Mouse (Mus musculus): ENCODE measurements around the gene Sms.
A peak's percentile ranks its signal among the peaks of the same experiment; 100 is the strongest.

- no peak for TF ChIP-seq CTCF (IDR thresholded peaks at IDR 0.05; ENCODE audit: control insufficient read depth, insufficient read depth, insufficient replicate concordance, low read depth, low read length)
- TF ChIP-seq POLR2A (IDR thresholded peaks at IDR 0.05; ENCODE audit: control insufficient read depth, low read depth, low read length), result peak; percentile 36; the same call in 1 of the 2 replicates
Measured at GRCm38 (mm10) chrX:157491944-157492726, at the start of gene Sms.

All from testis, adult 2 months (tissue).